Mouse (Mus musculus): Measurements from ENCODE around the gene 9530068E07Rik.

DNA sequence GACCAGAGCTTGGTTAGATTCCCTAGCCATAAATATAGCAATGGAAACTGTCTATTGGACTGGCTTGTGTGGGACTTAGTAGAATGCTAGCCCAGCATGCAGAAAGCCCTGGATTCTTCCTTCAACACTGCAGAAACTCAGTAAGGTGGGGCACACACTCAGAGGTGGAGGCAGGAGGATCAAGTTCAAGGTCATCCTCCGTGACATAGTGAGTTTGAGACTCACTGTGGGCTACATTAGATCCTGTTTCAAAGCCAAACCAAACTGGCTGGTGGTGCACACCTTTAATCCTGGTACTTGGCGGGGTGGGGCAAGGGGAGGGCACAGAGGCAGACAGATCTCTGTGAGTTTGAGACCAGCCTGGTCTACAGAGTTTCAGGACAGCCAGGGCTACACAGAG lies 31.9 kb upstream of the 9530068E07Rik start:
- TF ChIP-seq CTCF (IDR thresholded peaks at IDR 0.05) (no peak), EP300 (IDR thresholded peaks at IDR 0.05) (no peak)
